Mouse (Mus musculus) layer of hippocampus, adult 18-20 months (tissue): Measurements from ENCODE around the gene Pex13. TPM values are rescaled to one million over a fixed set of nuclear protein-coding genes. Genes with fewer than 3 reads are reported as not detected.
"Not testable (repeated sequence)": the region's sequence is repeated elsewhere in the genome, so short reads cannot be mapped to it uniquely, and the experiment has no call there.

Experiments
- DNase-seq, 2 experiments: peaks; one replicate each; pipeline ENCODE4 v3.0.0; 2022; ENCODE audit warnings: low spot score in 2 of 2
- total RNA-seq, 2 experiments: library from RNA; stranded (reverse); gene quantifications; 2 replicates each; pipeline ENCODE4 v1.2.3; 2021

Gene Pex13
- total RNA-seq, 2 experiments from 2014 or later: 23.9 to 25.0 TPM

DNA sequence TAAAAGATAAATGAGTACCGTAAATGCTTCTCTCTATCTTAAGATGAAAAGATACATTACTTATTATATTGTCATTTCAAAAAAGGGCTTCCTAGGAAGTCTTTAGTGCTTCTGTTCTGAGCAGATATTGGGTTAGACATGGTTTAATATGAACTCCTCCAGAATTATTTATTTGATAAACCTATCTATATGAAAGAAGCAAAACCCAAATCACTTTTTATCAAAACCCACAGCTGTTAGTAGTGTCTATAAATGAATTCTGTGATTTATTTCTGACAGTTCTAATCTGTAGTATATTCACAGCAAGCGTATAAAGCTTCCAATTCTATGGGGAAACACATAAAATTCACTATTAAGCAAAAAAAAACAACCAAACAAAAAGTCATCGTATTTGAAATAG lies 17.9 kb downstream of the Pex13 start:
- no peak for DNase-seq

DNA sequence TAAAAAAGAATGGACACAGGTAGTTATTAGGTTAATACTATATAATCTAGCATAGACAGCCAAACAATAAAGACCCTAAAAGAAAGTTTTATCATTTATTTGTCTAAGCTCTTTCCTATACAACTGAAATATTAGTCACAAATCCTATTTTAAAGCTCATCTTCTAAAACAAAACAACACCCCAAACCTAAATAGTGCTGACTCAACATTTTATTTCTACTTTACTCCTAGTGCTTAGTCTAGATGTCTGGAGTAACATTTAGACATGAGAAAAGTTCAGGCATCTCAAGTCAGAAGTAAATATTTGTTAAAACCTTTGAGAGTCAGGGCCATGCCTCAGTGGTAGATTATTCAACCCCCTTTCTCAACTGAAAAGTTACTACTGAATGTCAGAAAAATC lies 18.3 kb downstream of the Pex13 start:
- DNase-seq: no peak

DNA sequence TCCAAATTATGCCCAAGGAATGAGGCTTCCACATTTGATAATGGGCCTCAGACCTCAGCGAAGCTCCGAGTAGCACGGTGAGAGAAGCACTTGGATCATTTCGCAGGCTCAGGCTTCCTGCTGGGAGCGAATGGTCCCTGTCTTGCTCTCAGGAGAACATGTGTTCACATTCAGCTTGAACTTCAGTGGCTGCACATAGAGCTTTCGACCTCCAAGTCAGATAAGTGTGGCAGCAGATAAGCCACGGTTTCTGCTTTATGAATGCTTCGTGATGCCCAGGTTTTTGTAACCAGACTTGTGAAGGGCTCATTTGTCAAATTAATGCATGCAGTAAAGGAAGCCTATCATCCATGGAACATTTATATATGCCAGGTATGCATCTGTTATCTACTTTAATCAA lies 31.2 kb downstream of the Pex13 start:
- no peak for DNase-seq

DNA sequence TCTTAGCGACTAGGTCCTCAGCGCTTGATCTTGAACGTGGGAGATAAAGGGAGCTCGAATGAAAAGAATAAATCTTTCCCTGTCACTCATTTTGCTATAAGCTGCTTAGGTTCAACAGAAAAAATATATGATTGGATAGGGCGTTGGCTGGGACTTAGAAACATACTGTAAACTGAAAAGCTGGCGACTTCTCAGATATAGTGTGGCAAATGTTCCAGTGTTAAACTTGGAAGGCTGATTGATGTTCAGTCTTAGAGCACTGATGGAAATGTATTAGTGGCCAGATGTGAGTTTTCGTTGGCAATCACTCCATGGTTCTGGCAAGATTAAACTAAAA lies 31.9 kb downstream of the Pex13 start:
- no peak for DNase-seq

DNA sequence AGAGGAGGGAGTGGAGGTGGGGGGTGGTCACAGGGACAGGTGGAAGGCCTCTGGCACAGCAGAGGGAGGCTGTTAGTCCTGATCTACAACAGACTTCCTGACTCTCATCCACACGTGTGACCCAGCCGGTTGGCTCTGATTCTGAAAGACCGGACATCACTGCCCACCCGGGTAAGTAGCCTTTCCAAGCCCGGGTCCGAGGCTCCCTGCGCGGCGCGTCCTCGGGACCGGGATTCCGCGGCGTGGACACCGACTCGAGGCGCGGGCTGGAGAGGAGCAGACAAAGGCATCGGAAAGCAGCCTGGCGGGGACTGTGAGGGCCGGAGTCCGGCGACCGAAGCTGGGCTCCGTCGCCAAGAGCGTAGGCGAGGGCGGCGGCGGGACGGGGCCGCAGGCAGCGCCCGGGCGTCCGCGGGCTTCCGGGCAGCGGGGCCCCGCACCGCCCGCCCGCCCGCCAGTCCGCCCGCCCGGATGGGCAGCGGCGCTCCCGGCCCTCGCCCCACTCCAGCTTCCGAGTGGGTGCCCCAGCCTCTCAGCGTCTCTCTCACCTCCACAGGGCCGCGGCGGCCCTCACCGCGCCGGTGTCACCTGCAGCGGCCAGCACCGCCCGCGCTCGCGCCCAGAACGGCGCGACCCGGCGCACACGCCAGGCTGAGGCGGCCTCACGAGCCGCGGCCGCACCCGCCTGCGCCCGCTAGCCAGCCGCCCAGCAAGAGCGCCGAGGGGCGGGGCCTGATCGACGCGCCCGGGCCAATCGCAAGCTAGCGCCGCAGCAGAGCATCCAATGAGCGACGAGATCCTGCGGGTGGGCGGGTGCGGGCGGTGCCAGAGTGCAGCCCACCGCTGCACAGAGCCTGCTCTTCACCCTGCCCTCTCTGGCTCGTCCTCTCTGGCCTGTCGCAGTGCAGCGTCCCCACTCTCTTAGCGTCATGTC lies 32.5 kb downstream of the Pex13 start, which contains the start of gene 0610010F05Rik:
TSS of gene 0610010F05Rik (minus strand) at position 695 of the 934 bp plus-strand sequence.
- DNase-seq: peak; percentile 68 to 82

DNA sequence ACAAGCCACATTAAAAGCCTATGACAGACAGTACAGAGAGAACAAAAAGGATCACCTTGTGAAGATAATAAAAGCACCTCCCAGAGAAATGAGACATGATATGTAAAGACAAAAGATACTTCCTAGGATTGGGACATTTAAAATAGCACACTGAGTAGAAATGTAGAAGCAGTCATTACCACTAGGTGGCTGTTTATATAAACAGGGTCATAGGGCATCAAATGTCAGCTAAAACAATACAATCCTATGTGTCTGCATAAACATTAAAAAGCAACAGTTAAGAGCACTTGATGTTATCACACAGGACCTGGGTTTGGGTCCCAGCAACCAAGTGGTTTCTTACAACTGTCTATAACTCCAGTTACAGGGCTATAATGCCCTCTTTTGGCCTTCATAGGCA lies 35.1 kb downstream of the Pex13 start:
- no peak for DNase-seq

DNA sequence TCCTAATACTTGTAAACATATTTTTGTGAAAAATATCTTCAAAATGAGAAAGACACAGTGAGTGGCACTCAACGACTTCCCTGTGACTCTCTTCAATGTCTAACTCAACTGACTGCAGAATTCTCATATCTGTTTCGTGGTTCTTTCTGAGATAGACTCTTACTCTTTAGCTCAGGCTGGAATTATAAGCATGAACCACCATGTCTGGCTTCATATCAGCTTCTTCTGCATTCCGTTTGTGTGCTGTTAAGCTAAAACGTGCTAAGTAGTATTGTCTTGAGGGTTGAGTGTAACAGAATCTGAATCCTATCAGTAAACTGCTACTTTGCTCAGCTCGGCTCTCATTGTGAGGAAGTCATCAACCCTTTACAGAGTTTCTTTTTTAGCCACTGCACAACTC lies 46.8 kb downstream of the Pex13 start:
- DNase-seq: no peak

DNA sequence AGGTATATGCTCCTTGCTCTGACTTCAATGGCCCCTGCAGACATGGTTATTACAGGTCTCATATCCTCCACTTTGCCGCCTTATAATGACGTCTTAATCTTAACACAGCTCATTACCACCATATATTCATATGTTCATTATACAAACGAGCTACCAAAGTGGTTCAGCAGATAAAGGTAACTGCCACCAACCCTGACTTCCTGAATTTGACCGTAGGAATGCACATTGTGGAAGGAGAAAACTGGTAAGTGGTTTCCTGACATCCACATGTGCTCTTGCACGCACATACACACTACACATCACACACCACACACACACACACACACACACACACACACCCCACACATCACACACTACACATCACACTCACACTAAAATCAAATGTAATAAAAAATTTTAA lies 51.2 kb downstream of the Pex13 start:
- DNase-seq: no peak

DNA sequence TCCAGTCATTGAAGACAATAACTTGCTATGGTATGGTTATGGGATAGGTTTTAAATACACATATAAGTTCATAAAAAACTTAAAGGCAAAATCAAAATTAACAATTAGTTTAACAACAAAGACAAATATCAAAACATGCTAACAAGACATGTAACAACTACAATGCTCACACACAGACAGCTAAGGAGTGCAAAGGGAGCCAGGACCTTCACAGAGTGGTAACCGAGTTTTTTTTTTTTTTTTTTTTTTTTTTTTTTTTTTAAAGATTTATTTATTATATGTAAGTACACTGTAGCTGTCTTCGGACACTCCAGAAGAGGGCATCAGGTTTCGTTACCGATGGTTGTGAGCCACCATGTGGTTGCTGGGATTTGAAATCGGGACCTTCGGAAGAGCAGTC lies 58.5 kb downstream of the Pex13 start:
- DNase-seq: not testable (repeated sequence)

Other genes starting within 250 kb of the Pex13 start
- 10 to 100 TPM; 54.7 to 56.4 TPM for gene Ahsa2, start 167.9 kb downstream of the Pex13 start, total RNA-seq
- gene 1700093K21Rik, start 144.8 kb downstream of the Pex13 start, total RNA-seq: not detected
- gene 0610010F05Rik, start 32.3 kb downstream of the Pex13 start, total RNA-seq: 10 to 100 TPM; 27.7 to 28.4 TPM
- 10 to 100 TPM; 12.2 to 14.6 TPM for gene Pus10, start 285 bp downstream of the Pex13 start, total RNA-seq
- gene Rel, start 105.0 kb upstream of the Pex13 start, total RNA-seq: 1 to 10 TPM; 2.2 TPM
- gene Papolg, start 229.3 kb upstream of the Pex13 start, total RNA-seq: 10 to 100 TPM; 19.5 to 20.3 TPM